Mouse (Mus musculus) gastrocnemius, postnatal 4 days (tissue): ENCODE results near the gene Cyp27a1. TPM values are rescaled to one million over a fixed set of nuclear protein-coding genes. Genes with fewer than 3 reads are reported as not detected.

Experiments used
- DNase-seq, 2 experiments: peaks; one replicate each; pipeline ENCODE4 v3.0.0; 2021 to 2022; ENCODE audit warnings: low spot score in 2 of 2, mixed read lengths in 2 of 2
- total RNA-seq, 2 experiments: library from RNA; stranded (reverse); gene quantifications; 2 replicates each; pipeline ENCODE4 v1.2.3; 2021

Gene Cyp27a1
- total RNA-seq, 2 experiments from 2014 or later: 6.5 to 6.7 TPM

DNA sequence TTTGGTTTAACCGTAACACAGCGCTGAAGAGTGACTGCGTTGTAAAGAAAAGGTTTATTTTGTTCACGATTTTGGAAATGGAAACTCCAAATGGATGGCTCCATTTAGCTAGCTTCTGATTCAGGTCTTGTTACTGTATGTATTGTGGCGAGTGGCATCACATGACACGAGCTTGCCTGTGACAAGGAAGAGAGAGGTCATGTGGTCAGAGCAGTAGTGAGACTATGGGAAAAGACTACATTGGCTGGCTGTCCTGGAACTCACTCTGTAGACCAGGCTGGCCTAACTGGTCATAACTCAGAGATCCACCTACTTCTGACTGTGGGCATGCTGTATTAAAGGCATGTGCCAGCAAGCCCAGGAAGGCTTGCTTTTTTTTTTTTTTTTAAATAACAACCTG is 2.5 kb downstream of the Cyp27a1 start:
- DNase-seq: no peak

DNA sequence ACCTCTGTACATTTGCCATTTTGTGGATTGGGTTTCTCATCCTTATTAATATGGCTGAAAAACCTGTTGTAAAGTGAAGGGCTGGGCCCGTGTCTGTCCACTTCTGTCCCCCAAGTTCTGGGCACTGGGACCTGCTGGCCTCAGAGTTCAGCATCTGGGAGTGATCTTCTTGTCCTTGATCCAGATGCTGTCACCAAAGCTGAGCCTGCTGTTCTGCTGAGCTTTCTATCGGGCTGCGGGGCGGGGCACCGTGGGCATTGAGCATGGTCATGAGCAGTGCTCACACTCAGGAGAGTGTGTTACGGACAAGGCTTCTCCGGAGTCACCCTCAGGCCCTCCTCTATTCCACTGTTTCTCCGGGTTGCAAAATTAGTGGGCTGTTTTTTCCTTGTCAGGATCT is 4.7 kb downstream of the Cyp27a1 start:
- DNase-seq: no peak

DNA sequence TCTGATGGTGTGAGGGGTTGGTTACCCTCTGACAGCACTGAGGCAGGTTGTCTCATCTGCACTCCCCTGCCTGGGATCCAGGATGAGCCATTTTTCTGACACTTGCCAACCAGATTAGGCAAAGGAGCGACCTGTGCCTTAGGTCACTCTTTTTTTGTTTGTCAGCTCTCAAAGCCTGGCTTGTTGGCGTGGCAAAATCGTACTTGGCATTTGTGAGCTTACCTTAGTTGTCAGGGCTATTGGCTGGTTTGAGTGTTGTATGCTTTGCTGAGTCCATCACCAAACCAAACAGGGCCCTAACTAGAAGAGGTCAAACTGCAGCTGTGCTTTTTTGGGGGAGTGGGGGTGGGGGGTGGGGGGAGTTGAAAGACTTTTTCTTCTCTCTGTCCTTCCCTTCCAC is 5.9 kb downstream of the Cyp27a1 start:
- no peak for DNase-seq

DNA sequence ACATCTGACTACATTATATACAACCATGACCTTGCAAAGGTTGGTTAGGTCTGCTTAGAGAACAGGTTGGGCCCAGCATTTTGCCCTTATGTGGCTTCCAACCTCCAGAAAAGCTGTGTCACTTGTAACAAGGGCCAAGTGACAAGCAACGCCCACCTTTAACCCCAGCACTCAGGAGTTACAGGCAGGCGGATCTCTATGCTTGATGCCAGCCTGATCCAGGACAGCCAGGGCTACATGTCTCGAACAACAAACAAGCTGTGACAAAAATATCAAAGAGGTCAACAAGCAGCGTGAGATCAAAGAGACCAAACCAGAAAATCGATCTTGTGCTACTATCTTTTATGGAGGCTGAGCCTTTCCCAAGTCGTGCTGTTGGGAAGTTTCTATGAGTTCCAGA is 8.3 kb downstream of the Cyp27a1 start:
- DNase-seq: no peak

DNA sequence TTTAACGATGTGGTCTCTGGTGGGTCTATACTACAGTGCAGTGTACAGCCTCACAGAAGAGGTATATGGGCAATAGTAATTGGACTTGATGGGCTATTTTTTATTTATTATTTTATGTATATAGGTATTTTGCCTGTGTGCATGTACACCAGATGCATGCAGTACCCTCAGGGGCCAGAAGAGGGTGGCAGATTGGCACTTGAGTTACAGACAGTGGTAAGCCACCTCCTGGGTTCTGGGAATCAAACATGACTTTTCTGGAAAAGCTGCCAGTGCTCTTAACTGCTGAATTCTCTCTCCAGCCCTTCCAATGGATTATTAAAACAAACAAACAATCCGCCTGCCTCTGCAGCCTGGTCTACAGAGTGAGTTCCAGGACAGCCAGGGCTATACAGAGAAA is 10.4 kb downstream of the Cyp27a1 start:
- DNase-seq: no peak

DNA sequence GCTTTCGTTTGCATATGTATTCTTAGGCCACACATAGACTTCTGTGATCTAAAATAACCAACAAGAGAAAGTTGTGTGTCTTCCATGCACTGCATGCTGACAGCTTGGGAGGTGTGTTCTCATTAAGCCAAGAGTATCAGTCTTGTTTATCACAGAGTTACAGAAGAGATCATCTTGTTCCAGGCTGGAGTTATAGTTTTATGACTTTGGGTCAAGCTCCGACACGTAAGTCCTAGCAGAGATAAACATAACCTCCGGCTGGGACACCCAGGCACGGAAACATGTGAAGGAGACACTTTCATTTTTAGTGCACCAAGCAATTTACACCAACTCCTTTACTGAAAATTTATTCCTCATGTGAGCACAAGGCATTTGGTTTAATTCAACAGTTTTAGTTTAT is 12.7 kb downstream of the Cyp27a1 start:
- no peak for DNase-seq

DNA sequence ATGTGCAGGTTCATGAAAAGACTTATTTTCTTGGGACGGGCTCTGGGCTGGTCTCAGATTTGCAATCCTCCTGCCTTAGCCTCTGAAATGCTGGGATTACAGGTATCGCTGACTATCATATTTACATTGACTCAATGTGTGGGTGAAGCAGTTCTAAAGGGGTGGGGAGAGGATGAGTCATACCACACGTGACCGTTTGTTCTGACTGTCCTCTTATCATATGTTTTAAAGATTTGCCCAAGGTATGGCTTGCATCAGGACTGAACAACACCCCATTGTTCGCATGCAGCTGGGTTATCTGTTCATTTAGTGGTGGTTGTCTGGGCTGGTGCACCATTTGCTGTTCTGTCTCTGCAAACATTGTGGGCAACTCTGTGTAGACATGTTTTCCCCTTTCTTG is 13.3 kb downstream of the Cyp27a1 start:
- DNase-seq: no peak

DNA sequence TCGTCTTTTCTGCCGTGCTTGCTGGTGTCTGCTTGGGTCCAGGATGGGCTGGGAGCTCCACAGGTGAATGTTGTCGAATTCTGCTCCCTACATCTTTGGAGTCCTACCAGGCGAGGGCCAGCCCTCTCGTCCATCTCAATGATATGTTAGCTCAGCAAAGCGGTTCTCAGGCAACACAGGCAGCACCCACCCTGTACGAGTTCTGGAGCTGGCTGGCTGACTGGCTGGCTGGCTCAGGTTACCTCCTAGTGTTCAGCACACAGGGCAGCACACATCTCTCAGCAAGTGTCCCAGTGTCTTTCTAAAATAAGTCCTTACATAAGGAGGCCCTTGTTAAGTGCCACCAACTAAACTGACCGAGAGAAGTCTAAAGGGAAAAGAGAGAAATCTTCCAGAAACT is 15.1 kb downstream of the Cyp27a1 start:
- no peak for DNase-seq

DNA sequence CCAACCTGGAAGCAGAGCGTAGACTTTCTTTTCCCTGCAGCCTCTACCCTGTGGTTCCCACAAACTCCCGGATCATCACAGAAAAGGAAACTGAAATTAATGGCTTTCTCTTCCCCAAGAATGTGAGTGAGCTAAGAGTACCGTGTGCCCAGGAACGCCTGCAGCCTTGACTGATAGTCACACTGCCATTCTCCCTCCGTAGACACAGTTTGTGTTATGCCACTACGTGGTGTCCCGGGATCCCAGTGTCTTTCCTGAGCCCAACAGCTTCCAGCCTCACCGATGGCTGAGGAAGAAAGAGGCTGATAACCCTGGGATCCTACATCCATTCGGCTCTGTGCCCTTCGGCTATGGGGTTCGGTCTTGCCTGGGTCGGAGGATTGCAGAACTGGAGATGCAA is 23.6 kb downstream of the Cyp27a1 start:
- no peak for DNase-seq

DNA sequence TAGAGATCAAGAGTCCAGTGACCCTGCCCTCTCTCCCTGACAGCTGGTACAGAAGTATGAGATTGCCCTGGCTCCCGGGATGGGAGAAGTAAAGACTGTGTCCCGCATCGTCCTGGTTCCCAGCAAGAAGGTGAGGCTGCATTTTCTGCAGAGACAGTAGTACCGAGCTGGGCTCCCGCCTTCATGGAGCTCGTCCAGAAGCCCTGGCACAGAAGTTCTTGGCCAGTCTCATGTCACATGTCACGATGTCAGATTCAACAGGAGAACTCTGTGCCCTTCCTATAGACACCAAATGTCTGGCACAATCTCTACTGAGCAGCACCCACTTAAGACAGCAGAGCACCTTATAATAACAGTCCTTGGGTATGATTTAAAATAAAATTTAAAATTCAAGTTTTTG is 24.1 kb downstream of the Cyp27a1 start:
- no peak for DNase-seq

DNA sequence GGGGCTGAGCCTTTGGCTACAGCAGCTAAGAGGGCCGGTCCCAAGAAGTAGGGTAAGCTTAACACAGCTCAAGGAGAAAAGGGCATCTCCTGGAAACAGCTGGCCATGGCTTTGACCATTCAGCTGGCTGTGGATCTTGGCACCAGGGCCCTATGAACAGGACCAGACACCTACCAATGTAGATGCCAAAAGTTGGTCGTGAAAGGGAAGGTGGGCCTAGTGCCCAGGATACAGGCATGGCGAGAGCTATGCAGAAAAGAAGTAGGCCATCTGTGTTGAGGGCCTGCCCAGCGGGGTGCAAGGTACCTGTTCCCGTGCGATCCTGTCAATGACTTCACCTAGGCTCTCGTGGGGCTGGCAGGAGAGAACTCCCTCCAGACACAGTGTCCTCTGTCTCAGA is 27.5 kb downstream of the Cyp27a1 start:
- DNase-seq: no peak

DNA sequence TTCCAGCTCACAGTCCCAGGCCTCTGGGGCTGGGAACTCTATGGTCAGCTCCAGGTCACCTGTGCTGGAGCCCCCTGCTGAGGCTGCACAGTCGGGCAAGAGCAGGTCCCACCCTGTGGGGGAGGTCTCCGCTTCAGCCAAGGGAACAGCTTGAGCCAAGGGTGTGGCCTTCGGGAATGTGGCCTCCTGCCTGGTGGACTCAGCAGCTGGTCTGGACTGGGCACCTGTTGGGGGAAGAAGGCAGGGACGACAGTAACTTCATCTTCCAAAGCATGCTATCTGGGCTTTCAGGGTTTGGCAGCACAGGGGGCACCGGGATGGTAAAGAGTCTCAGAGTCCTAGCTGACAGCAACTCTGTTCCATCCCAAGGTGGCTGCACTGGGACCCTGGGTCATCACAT is 34.0 kb downstream of the Cyp27a1 start:
- DNase-seq: peak in 1 of 2 experiments; percentile 21

DNA sequence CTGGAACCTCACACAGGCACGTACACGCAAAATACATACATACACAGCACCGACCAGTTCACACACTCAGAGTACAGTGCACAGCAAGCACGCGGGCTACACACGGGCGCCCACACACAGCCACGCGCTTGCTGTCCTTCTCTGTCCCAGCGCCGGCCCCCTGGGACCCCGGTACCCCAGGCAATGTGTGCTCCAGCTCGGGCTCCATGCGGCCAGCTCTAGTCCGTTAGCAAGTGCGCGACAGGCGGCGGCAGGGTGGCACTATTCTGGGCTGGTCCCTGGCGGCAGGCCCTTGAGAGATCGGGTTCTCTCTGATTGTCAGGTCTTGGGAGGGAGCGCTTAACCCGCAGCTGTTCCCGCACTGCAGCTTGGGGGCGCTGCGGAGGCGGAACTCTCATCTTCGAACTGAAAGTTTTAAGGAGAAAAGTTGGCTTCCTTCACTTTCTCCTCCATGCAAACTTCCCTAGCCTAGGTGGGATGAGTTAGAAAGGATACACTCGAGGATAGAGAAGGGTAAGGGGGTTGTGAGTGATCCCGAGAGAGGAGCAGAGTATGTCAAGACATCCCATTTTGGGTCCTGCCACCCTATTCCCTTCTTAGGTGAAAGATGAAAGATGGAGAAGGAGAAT is 35.4 kb downstream of the Cyp27a1 start, which contains the start of gene Prkag3:
Gene Prkag3, minus strand, starts transcription at position 579 of the 629 bp plus-strand sequence.
- DNase-seq: peak; percentile 60 to 73

DNA sequence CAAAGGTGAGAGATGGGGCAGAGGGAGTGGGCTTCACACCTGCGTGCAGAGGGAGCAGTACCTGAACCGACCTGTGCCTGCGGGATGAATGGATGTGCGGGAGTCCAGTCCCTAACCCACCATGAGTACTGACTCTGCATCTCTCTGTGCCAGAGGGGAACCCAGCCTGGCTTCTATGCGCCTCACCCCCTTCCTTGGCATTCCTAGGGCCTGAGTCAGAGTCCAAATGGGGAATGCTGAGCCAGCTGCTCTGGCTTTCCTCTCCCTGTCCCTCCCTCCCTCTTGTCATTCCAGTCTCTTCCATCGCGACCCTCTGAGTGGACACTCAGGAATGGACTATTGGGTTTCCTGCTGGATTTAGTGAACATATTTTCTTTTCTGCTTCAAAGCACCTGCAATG is 35.9 kb downstream of the Cyp27a1 start:
- DNase-seq: peak in 1 of 2 experiments; percentile 55

DNA sequence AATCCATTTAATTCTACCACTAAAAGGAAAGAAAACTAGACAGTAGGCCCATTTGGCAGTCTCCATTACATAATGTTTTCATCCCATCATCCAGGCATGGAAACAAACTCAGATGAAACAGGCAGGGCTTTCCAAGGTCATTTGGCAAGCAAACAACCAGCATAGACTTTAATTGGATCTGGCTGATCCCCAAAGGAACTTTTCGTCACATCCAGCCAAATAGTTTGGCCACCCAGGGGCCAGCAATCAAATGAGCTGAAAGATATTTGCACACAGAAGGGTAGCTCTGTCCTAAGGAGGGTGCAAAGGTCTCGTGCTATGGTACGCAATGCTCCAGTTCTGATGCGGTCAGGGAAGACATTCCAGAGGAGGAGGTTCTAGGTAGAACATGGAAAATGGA is 37.3 kb downstream of the Cyp27a1 start:
- DNase-seq: no peak

DNA sequence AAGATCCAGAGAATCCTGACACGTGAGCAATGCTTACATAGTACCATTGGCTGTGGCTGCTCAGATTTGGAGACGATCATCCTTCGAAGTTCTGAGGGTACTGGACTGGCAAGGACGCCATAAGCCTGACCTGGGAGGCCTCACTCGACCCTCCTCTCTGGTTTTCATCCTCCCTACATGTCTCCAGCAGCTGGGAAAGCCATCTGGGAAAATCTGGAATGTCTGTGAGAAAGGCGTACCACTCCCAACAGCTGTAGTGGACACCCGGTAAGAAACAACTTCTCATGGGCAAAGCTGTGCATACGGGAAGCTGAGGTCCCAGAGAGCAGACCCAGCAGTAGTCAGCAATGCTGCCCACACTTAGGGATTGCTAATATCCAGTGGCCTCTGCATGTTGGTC is 38.8 kb downstream of the Cyp27a1 start:
- no peak for DNase-seq

DNA sequence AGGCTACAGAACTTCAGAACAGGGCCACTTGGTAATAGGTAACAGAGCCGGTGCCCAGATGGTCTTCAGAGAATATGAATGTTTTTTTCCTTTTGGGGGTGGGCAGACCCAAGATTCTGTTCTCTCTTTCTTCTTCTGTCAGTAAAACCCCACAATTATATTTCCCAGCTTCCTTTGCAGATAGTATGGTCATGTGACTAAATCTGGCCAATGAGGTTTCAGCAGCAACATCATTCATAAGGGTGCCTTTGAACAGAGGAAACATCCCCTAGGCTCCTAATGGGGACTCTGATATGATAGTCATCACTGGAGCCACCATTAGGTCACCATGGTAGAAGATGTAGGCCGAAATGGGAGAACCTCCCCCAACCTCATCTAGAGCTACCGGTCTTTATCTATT is 39.5 kb downstream of the Cyp27a1 start:
- no peak for DNase-seq

DNA sequence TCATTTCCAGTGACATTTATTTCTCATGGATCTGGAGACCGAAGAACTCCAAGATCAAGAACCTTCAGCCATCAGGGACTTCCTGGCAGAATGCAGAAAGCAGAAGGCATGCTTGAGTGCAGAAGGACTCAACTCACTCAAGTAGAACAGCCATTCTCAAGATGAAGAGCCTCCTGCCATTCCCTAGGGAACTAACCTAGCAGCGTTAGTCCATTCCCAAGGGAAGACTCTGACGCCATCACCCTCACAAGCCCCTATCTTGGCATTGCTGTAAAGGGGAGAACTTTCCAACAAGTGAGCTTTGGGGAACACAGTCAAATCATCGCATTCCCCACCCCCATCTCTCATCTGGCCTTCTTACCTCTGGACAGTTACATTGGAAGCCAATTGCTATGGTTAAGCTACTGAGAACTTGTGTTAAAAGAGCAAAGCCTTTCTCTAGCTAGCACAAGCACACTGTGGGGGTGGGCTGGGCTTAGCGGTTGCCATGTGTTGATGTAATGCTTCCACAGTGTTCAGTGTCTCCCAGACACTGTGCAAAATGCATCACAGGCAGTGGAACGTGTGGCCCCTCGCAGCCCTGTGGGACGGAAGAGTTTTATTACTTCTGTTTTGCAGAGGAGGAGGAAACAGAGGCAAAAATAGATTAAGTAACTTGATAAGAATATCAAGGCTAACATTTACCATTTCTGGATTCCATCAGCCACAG is 40.0 kb downstream of the Cyp27a1 start:
- no peak for DNase-seq

DNA sequence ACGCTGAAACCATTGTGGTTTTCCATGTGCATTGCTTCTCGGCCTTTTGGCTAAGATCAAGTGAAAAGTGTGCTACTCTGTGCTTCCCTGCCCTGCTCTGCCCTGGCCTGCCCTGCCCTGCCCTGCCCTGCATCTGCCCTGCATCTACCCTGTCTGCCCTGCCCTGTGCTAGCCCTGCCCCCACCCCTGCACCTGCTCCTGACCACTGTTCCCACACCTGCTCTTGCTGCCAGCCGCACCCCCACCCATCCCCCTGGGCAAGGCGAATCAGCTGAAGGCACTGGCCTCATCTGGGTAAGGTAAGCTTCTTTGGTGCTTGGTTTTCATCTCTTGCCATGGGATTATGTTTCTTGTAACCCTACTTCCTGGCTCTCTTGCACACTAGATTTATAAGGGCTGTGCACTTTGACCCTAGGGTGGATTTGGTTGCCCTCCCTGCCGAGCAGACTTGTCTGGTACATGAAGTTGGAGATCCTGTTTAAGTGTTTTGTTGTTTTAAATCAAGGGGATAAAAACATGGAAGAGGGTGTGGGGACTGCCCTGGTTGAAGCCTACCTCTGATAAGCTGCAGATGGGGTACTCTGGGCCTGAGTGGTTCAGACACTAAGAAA is 40.9 kb downstream of the Cyp27a1 start:
- no peak for DNase-seq

DNA sequence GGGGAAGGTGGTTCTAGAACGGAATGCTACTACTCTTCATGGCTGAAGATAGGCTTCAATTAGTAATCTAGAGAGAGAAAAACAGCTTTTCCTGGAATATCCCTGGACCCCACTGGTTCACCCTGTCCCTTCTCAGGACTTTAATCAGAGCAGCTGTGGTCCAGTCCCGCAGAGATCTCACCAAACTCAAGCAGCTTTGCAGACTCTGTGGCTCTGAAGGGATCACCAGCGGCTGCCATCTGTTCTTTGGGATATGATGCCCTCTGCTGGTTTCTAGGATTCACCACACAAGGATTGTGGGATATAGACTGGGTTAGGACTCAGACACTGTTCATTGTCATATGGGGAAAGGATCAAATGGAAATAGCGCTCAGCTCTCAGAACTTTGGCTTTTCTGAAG is 46.4 kb downstream of the Cyp27a1 start:
- DNase-seq: no peak

DNA sequence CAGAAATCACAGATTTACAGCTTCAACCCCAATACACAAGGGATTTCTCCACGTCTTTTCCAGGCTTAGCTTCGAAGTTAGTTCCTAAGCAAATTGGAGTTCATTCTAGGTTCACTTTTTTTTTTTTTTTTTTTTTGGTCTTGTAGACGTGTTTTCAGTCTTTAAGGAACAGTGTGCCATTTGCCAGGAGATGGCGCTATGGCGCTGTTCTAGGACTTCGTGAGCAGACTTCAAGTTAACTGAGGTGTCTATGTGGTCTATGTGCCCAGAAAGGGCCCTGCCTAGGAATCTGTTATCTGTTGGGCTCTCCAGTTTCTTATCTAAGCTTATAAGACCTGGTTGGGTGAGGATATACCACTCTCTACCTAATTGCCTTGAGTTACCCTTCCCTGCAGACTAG is 49.7 kb downstream of the Cyp27a1 start:
- peak in 1 of 2 experiments; percentile 75 for DNase-seq

DNA sequence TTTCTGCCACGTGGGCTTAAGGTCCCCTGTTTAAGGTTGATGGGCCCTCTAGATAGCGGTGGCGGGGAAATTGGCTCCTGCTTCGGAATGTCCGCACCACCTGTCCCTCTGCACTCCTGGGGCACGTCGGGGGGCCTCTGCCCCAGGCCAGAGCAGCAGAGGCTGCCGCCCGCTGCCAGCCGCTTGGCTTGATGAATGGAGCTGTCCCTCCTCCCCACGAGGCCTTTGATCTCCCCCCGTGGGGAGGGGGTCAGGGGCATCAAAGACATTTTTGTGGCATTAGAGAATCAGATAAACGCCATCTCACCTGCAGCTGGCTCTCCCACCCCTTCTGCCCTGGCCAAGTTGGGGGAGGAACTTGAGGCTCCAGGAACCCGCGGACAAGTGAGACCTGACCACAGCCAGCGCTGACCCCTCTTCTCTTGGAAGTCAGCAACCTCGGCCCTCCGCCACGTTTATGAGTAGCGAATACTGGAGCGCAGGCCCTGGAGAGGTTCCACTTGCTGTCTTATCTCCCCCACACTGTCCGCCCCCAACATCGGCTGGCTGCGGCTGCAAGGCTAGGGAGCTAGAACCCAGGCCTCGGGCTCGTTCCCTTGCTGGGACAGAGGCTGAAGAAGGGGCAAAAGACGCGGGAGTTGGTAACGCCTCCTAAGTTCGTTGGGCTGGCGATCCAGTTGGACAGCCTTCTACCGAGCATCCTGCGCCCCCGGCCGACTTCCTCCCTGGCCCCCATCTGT is 57.5 kb downstream of the Cyp27a1 start:
- DNase-seq: no peak
